Mouse (Mus musculus) urinary bladder, postnatal 36 days (tissue): Measurements from ENCODE around the gene Ap1ar.

Source experiments
- DNase-seq, 2 experiments: peaks; one replicate each; pipeline ENCODE4 v3.0.0; 2022; ENCODE audit warnings: low spot score in 2 of 2, mixed read lengths in 1 of 2

The Ap1ar gene

DNA sequence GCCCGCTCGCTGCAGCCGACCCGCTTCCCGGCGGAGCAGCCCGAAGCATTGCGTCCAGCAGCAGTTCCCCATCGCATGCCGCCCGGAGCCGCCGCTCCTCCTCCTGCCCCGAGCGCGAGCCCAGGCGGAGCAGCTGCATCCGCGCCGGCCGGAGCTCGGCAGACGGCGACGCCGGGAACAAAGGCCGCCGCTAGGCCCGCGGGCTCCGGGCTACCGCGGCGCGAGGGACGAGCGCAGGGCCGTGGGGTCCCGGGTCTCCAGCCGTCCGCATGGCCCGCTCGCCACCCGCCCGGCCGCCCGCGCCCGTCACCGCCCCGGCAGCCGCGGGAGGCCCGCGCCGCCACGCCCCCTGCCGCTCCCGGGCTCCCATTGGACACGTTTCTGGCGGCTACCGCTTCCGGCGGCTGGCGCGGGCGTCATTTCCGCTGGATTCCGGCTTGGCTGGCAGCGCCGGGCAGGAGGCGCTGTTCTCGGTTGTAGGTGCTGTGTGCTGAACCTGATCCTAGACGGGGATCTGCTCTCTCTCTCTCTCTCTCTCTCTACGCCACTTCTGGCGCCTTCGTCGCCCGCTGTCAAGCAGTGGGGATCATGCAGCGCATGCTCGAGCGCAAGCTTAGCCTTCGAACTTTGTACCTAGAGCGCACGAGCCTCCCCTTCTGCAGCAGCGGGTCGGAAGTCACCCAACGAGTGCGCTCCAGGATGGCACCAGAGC is at the start of gene Ap1ar:
Ap1ar (minus strand) TSS at position 370 of the 712 bp plus-strand sequence.
- peak; percentile 93 to 96 for DNase-seq

DNA sequence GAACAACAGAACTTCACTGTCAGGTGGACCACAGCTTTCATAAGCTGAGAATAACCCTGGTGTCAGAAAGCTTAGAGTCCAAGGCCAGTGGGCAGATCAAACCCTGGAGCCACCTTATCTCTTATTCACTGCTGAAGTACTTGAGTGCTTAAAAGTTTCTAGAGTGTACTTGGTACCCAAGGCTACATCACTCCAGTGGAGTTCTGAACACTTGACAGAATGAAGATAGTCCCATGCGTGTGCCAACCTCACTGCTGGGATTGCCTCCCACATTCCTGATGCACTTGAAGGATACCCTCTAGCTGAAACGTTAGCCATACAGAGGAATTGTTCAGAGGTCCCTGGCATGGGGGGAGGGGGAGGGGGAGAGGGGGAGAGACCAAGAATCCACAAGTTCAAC is 44.4 kb upstream of the Ap1ar start:
- DNase-seq, result no peak

GRCm38 (mm10) chr3:127879968-127880367 is 42.6 kb upstream of the Ap1ar start:
- no peak for DNase-seq

DNA sequence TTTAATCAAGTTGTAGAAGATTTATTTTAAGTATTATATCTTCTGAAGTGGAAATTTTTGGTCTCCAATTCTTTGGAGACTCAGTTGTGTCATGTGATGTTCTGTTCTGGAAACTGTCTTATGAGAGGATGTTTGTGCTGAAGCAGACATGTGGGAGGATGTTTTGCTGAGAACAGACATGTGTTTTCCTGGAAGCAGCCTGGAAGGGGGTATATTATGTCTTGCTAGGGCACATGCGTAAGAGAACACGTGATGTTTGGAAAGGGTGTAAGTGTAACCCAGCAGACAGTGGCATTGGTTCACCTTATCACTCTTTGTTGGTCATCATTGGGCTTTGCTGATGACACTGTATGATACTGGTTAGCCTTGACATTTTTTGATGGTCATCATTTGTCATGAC is 38.2 kb upstream of the Ap1ar start:
- no peak for DNase-seq

DNA sequence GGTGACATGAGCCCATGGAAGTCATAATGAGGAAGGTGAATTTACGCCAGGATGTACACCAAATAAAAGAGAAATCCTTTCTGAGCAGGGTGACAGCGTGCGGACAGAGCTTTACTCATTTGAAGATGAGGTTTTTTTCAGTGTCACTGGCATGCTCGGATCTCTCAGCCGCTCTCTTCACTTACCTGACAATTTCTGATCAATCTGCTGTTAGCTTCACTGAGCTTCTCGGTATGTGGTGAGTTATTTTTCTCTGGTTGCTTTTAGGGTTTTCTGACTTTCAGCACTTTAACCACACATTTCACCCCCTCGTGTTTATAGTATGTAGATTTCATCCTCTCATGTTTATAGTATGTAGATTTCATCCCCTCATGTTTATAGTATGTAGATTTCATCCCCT is 37.7 kb upstream of the Ap1ar start:
- DNase-seq, result no peak

DNA sequence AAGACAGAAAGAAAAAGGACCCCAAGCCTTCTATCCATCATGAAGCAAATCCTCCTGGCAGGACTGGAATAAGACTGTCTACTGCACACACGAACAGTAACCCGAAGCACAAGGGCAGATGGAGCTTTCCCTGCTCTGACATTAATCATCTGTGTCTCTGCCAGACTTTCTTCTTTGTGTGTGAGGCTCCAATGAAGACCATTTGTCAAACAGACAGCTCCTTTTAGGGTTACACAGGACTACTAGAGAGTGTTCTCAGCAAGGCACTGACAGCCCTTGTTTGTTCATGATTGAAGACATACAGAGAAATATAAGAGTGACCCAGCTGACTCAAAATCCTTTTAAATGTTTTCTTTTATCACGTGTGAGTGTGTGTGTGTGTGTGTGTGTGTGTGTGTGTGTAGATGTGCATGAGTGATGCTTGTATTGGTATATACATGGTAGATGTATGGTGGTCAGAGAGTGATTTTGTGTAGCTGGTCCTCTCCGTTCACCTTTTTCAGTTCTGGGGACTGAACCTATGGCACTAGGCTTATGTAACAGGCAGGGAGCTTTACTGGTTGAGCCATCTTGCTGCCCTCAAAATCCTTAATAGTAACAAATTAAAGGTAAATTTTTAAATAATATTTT is 37.0 kb upstream of the Ap1ar start:
- no peak for DNase-seq

- DNase-seq, result no peak
These were observed 34.3 kb upstream of the Ap1ar start for GRCm38 (mm10) chr3:127871575-127871974.

DNA sequence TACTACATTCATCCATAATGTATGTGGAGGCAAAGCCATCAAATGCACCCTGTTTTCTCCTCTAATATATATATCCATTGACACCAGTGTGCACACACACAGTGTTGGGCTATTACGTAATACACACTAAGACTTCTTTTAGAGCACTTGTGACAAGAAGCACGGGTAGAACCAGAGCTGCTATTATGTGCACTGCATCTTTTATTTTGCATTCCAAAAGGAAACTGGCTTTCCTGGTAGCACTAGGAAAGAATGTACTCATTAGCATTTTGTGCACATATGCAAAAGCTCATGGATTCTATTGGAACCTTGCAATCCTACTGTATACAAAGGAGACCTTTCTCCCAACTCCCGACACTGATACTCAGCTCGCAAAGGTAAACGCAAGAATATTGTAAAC is 31.6 kb upstream of the Ap1ar start:
- no peak for DNase-seq

DNA sequence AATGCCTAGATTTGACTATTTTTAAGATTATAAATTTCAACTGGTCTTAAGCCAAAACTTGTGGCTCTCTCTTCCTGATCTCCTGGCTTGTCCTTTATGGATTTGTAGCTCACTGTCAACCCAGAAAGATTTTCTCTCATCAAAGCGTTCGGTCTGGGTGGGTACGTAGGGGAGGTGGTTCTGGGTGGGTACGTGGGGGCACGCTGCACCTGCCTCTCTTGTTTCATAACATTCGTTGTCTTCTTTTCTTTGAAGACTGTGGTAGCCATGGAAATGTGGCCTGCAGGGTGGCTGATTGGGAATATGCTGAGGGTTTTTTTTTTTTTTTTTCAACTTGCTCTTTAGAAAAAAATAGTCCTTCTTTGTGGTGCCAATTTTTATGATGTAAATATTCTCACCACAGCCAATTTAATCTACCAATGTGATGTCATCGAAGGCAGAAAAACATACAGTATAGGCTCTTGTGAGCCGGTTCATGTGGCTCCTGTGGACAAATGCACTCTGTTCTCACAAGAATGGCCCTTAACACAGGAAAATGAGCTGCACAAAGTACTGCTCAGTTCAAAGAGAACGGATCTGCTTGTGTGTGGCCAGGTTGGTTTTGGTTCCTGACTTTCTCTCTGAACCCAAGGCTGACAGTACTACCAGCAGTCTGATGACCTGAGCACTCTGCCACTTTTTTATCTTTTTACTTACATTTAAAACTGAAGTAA is 30.9 kb upstream of the Ap1ar start:
- no peak for DNase-seq

- DNase-seq, result no peak
These were observed 26.9 kb upstream of the Ap1ar start for GRCm38 (mm10) chr3:127864242-127864641.

GRCm38 (mm10) chr3:127863571-127863970 is 26.2 kb upstream of the Ap1ar start:
- DNase-seq, result no peak

DNA sequence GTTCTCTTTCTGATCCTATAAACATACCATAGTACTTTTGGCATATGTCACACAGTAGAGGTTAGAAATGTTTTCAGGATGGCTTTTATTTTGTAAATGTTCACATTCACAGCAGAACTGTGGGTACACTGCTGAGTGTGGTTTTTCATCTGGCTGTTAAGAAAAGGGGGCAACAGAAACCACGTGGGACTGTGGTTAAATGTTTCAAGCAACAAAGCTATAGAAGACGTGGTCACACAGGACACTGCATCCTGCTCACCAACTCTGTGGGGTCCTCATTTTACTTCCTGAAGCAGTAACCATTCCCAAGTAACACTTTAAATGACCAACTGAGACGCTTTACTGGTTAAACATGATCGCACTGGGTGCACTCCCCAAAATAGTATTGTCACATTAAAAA is 25.2 kb upstream of the Ap1ar start:
- no peak for DNase-seq

DNA sequence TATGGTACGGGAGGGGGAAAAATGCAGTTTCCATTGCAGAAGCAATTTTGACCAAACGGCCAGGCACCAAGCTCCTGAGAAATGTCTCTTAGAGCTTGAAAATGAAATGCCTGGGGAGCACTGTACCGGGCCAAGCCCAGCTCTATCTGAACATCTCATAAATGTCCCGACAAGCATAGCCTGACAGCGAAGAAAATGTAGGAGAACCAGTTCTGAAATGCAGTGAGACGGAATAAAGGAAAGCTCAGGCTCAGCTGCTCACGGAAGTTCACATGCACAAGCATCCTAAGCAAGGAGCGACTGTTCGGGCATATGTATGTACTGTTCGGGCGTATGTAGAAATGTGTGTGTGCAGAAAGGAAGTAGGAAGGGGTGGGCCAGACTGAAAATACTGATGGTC is 24.0 kb upstream of the Ap1ar start:
- DNase-seq, result peak; percentile 28 to 35

DNA sequence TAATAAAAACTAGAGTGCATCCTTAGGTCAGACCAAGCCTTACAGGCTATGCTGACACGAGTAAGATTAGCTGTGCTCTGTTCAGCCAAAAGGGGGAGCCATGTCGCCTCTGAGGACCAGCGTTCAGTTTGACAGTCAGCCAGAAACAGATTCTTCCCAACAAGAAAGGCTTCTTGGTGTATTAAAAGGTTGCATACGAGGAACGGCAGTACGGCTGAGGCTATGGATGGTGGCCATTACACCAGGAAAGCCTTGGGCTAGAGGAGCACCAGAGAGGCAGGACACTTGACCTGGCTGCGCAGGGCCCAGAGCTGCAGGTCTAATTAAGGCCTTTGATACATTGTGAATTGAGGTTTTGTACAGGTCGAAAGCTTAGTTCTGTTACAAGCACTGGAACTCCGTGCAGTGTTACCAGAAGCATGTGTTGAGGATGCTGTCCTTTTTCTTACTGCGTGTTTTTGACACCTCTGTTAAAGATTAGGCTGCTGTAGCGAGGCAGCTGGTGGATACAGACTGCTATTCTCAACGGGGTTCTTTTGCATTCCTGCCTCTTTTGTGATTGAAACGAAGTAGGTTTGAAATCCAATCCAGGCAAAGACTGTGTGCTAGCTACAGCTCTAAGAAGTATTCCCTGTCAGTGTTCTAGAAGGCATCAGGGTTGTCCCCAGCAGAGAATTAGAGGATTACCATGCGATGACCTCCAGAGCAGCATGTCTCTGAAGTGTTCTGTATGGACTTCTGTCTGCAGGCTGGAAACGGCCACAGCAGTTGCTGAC is 16.3 kb upstream of the Ap1ar start:
- DNase-seq, result peak; percentile 65 to 76

DNA sequence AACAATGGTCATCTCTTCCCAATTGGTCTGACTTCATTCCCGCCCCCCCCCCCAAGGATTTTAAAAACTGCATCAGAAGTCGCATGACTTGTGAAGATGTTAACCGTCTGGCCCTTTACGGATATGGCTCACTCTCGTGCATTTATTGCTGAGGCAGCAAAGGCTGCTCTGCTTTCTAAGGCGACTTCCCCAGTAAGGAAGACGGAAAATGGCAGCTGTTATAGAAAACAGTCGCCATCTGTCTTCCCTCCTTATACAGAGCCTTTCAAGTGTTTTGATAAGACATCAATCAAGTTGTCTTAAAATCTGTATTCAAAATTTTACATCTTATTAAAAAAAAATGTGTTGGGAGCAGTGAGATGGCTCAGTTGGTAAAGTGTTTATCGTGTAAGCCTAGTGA is 15.4 kb upstream of the Ap1ar start:
- no peak for DNase-seq

GRCm38 (mm10) chr3:127850776-127851646 is 13.7 kb upstream of the Ap1ar start:
- DNase-seq, result no peak

DNA sequence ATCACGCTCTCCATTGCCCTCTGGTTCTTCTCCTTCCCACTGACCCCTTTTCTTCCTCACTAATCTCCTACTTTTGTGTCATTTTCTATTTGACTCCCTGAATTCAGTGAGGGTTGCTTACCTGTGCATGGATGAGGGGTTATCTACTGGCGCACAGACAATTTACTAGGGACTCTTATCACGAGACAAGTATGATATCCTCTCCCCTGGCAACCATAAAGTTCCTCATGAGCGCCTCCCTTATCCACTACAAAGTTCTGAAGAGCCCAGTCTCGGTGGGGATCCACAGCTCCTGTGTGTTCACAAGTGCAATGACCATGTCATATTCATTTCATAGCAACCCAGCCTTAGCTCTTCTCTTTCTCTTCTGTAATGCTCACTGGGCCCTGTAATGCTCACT is 12.6 kb upstream of the Ap1ar start:
- no peak for DNase-seq

DNA sequence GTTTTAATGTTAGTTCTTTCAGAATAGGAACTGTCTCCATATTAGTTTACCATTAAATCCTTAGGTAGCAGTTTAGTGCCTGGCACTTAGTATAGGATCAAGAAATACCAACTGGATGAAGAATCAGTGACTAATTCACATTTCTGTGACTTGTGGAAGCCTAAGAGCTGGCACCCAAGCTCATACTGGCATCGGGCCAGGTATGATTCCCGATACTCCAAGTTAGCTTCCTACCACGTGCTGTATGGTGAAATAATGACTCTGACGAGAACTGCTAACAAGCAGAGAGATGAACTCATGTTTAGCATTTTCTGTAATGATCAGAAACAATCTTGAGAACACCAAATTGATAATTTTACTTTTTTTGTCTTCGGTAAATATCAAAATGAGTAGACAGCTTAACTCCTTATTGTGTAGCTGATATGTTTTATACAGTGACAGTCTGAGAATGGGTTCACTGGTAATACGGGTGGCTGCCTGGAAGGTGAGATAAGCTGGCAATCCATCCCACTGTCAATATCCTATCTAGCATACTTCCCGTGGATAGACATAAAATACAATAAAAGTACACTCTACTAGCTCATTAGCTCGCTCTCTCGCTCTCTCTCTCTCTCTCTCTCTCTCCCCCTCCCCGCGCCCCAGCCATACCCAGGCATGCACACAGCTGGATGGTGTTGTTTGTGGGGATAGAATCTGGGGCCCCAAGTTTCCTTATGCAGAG is 10.9 kb upstream of the Ap1ar start:
- no peak for DNase-seq

- no peak for DNase-seq
These were observed 6.6 kb upstream of the Ap1ar start for GRCm38 (mm10) chr3:127843941-127844327.

GRCm38 (mm10) chr3:127843324-127843940 is 6.1 kb upstream of the Ap1ar start:
- no peak for DNase-seq
